Mouse (Mus musculus) adrenal gland, postnatal 36 days (tissue): ENCODE measurements at regions not wholly inside any gene's neighbourhood (a gene's known extent, or its start where the extent isn't known, plus 50 kb on each side); places are given as distances from the start of the nearest gene placed in this dataset.

ENCODE experiments used
- DNase-seq, 2 experiments: peaks; one replicate each; pipeline ENCODE4 v3.0.0; 2021; ENCODE audit warnings: mixed read lengths in 1 of 2

DNA sequence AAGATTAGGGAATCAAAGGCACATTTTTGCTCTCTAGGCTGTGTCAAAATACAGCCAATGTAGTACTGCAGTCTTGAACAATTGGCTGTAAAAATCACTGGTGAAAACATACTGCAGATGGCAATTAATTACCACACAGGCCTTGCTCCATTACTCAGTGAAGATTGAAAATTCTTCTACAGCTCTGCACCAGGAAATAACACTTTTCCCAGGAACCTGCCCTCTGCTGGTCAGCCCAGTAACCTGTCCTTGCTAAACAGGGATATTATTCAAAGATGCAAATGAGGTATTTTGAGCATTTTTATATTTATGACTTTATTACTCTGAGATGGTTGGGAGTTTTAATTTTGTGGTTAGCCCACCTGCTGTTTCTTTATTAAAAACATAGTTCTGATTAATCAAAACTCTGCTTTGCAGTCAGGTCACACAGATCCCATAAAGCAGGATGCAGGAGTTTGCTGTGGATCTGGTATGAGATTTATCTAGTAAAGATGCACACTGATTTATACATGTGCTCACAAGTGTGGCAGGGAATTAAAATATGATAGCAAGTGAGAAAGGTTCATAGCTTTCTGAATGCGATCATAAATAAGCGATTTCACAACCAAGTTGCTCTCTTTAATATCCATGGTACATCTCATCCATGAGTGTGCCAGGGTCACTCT lies 815.3 kb upstream of the Ghitm start:
- DNase-seq, result peak; percentile 2 to 3
